Mouse (Mus musculus) liver, embryonic 13.5 days (tissue): ENCODE measurements around the gene Dnah6. TPM values are rescaled to one million over a fixed set of nuclear protein-coding genes. Genes with fewer than 3 reads are reported as not detected.

ENCODE experiments used
- ATAC-seq: fragments of 200-750 bp; cut with Nextera tagmentation; 2 replicates; pipeline ENCODE4 v1.8.0; 2017; ENCODE audit warnings: low read depth, mild to moderate bottlenecking, moderate number of reproducible peaks, moderate library complexity
- DNase-seq: peaks from one replicate; pipeline ENCODE4 v3.0.0; 2022
- H3K27ac ChIP-seq: fragments of 300-500 bp; sonication (generic); 2 replicates; pipeline ENCODE4 v1.5.1; 2015; ENCODE audit warnings: moderate library complexity, mild to moderate bottlenecking, inconsistent platforms
- H3K27me3 ChIP-seq: fragments of 300-500 bp; sonication (generic); 2 replicates; pipeline ENCODE4 v1.6.1; 2015; ENCODE audit warnings: mild to moderate bottlenecking, inconsistent platforms
- H3K36me3 ChIP-seq: fragments of 300-500 bp; sonication (generic); 2 replicates; pipeline ENCODE4 v1.6.1; 2015; ENCODE audit warnings: mild to moderate bottlenecking, inconsistent platforms
- H3K4me1 ChIP-seq: fragments of 300-500 bp; sonication (generic); replicated peaks from 2 replicates; pipeline ENCODE4 v1.6.1; 2015; ENCODE audit warnings: inconsistent platforms
- H3K4me2 ChIP-seq: fragments of 300-500 bp; sonication (generic); 2 replicates; pipeline ENCODE4 v1.6.1; 2015; ENCODE audit warnings: inconsistent platforms, mild to moderate bottlenecking, moderate library complexity
- H3K4me3 ChIP-seq: fragments of 300-500 bp; sonication (generic); replicated peaks from 2 replicates; pipeline ENCODE4 v1.5.1; 2015; ENCODE audit warnings: mild to moderate bottlenecking, inconsistent platforms
- H3K9ac ChIP-seq: fragments of 300-500 bp; sonication (generic); 2 replicates; pipeline ENCODE4 v1.6.1; 2015; ENCODE audit warnings: mild to moderate bottlenecking, inconsistent platforms
- H3K9me3 ChIP-seq: fragments of 300-500 bp; sonication (generic); replicated peaks from 2 replicates; pipeline ENCODE4 v1.6.1; 2016; ENCODE audit warnings: inconsistent platforms
- WGBS: fragments of 180-500 bp; shearing (Covaris S2); methylation state at CpG from one replicate; pipeline ENCODE4 v1.1.7; 2015; ENCODE audit not compliant: insufficient replicate concordance; 5-methylcytosine and 5-hydroxymethylcytosine counted together
- polyA plus RNA-seq: library from polyadenylated mRNA; unstranded; fragments of >200 nt; fragmentation: Nextera tagmentation; extraction: Ambion mirVana; gene quantifications from 2 replicates; pipeline ENCODE4 v1.2.1, GENCODE M21; 2015

The Dnah6 gene
- polyA plus RNA-seq, 1 experiment from 2014 or later: 0.01 TPM

DNA sequence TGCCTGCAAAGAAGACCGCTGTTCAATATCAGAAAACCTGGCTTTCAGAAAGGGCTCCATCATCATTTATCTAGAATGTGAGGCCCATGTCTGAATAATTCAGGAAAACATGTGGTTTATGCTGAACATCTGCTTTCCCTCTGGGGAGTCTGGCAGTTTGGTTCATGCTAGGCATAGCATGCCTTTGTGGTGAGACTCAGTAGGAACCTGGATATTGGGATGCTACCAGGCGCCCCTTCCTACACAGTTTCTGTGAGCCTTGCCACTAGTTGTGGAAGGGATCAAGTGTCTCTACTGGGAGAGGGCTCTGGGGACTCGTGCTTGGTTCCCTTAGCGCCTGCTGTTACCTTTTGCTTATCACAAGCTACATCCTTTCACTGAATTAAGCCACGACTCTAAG is 37.2 kb downstream of the Dnah6 start:
- H3K4me1 ChIP-seq: no peaks in the 10 kb centered on the region
- H3K27me3 ChIP-seq: no peaks in the 10 kb centered on the region
- H3K27ac ChIP-seq: no peak overlapping the region
- H3K4me2 ChIP-seq: no peak overlapping the region
- H3K36me3 ChIP-seq: no peaks in the 10 kb centered on the region
- WGBS: 54% methylated on average over 5 of the region's 5 CpGs
- DNase-seq: no peak
- H3K9me3 ChIP-seq: no peaks in the 10 kb centered on the region
- H3K9ac ChIP-seq: no peak overlapping the region
- no peak overlapping the region for H3K4me3 ChIP-seq
- ATAC-seq: no peak

DNA sequence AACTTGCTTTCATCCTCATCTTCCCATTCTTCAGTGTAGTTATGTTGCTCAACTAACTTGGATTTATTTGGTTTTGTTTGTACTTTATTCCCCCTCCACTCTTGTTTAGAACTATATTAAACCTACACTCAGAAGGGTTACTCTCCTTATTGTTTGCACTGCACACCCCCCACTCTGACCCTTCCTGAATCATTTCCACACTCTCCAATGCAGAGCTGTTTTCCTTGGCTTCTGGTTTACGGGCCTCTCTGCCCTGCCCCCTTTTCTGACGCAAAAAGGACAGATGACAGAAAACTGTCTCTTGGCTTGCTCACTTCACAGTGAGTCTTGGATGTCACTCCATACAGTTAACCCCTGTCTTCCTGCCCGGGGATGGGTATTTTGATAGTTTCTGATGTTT is 38.5 kb downstream of the Dnah6 start:
- Histone ChIP-seq H3K36me3 (no peaks in the 10 kb centered on the region), H3K9ac (no peak overlapping the region), H3K27ac (no peak overlapping the region), H3K4me2 (no peak overlapping the region), H3K4me3 (no peak overlapping the region), H3K4me1 (no peaks in the 10 kb centered on the region), H3K9me3 (no peaks in the 10 kb centered on the region), H3K27me3 (no peaks in the 10 kb centered on the region)
- DNase-seq: no peak
- no peak for ATAC-seq
- WGBS: 39% methylated on average over 3 of the region's 3 CpGs

DNA sequence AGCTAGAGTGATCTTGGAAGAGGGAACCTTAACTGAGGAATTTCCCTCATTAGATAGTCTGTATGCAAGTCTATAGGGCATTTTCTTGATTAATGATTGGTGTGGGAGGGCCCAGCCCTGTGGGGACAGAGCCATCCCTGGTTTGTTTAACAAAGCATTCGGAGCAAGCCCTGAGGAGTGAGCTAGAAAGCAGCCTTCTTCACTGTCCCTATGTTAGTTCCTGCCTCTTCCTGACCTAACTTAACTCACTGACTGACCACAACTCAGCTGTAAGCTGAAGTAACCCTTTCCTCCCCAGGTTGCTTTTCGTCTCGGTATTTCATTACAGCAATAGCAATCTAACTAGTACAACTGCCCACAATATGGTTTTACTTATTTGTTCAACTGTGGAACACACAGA is 39.0 kb downstream of the Dnah6 start:
- no peak overlapping the region for H3K9ac ChIP-seq
- no peaks in the 10 kb centered on the region for H3K27me3 ChIP-seq
- 13% methylated on average over 3 of the region's 3 CpGs for WGBS
- no peak overlapping the region for H3K27ac ChIP-seq
- H3K4me2 ChIP-seq: no peak overlapping the region
- H3K9me3 ChIP-seq: no peaks in the 10 kb centered on the region
- no peaks in the 10 kb centered on the region for H3K36me3 ChIP-seq
- no peak for ATAC-seq
- H3K4me1 ChIP-seq: no peaks in the 10 kb centered on the region
- DNase-seq: no peak
- no peak overlapping the region for H3K4me3 ChIP-seq

DNA sequence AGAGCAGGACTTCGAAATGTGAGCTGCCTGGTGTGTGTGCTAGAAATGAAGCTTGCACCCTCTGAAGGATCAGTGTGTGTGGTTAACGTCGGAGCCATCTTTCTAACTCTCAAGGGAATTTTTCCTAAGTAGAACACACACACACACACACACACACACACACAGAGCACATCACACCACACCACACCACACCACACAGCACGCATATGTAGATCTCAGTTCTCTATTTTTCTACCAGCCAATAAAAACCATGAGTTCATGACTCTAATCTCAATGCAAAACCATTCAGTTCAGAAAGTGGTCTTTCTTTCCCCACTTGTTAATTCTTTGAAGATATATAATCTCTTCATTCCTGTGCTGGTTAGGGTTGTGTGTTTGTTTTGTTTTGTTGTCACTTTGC is 39.4 kb downstream of the Dnah6 start:
- H3K4me2 ChIP-seq: no peak overlapping the region
- H3K27ac ChIP-seq: no peak overlapping the region
- H3K4me1 ChIP-seq: no peaks in the 10 kb centered on the region
- no peak overlapping the region for H3K4me3 ChIP-seq
- ATAC-seq (no peak), DNase-seq (no peak)
- no peaks in the 10 kb centered on the region for H3K9me3 ChIP-seq
- WGBS: 56% methylated on average over 4 of the region's 4 CpGs
- no peaks in the 10 kb centered on the region for H3K36me3 ChIP-seq
- no peaks in the 10 kb centered on the region for H3K27me3 ChIP-seq
- no peak overlapping the region for H3K9ac ChIP-seq

DNA sequence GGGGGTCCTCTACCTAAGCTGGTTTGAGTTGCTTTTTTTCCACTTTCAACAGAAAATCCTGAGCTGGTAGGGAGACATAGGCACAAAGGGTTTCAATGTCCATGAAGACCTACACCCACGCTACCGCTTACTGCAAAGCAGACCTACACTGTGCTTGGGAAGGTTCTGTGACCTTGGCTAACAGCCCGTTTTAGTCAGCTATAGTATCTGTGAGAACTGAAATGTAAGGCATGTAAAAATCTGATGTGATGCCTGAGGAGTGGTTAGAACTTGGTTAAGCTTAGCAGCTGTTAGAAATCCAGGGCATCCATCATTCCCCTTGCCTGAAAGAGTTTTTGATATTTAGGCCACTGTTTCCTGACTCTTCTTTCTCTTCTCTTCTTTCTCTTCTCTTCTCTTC is 46.3 kb downstream of the Dnah6 start:
- 67% methylated on average over 3 of the region's 3 CpGs for WGBS
- no peak for DNase-seq

DNA sequence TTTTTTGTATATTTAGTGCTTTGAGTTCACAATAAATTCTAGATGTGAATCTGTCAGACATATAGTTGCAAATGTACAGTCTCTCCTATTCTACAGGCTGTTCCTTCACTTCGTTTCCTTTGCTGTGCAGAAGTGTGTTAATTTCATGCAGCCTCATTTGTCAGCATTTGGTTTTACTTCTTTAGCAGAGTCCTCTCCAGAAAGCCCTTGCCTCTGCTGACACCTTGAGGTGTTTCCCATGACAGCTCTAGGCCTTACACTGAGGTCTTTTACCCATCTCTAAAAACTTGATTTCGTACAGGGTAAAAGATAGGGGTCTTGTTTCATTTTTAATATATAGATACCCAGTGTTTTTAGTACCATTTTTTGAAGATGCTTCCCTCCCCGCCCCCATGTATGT is 54.2 kb downstream of the Dnah6 start:
- Histone ChIP-seq H3K9me3 (no peaks in the 10 kb centered on the region), H3K4me2 (no peak overlapping the region), H3K9ac (no peak overlapping the region), H3K27me3 (no peaks in the 10 kb centered on the region), H3K4me3 (no peak overlapping the region), H3K27ac (no peak overlapping the region), H3K4me1 (no peaks in the 10 kb centered on the region), H3K36me3 (no peaks in the 10 kb centered on the region)
- 54% methylated on average over 3 of the region's 3 CpGs for WGBS
- no peak for DNase-seq
- no peak for ATAC-seq

More for the DNA sequence above, 46.3 kb downstream of the Dnah6 start:
- Histone ChIP-seq H3K27me3 (no peaks in the 10 kb centered on the region), H3K4me3 (no peak overlapping the region), H3K9me3 (no peaks in the 10 kb centered on the region), H3K36me3 (no peaks in the 10 kb centered on the region), H3K9ac (no peak overlapping the region), H3K4me1 (no peaks in the 10 kb centered on the region), H3K27ac (no peak overlapping the region), H3K4me2 (no peak overlapping the region)
- ATAC-seq: no peak

DNA sequence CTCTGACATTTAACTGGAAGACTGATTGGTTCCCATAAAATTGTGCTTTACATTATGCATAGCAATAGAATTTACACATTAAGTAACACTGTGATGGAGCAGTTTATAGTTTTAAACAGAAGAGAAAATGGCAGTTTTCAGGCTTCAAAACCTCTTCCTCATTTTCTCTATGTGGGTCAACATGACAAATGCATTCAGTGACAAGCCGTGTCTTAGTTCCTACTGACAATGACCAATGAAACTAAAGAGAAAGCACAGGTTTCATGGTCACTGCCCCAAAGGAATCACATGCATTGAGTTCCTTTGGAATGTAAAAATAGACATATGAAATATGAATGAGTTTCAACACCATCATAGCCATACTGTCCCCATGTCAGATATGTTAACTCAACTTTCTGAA is 58.5 kb downstream of the Dnah6 start:
- Histone ChIP-seq H3K27me3 (no peaks in the 10 kb centered on the region), H3K9ac (no peak overlapping the region), H3K4me3 (no peak overlapping the region), H3K4me2 (no peak overlapping the region), H3K36me3 (no peaks in the 10 kb centered on the region), H3K27ac (no peak overlapping the region), H3K4me1 (no peaks in the 10 kb centered on the region), H3K9me3 (no peaks in the 10 kb centered on the region)
- 36% methylated on average over 1 of the region's 1 CpGs for WGBS
- no peak for ATAC-seq
- DNase-seq: no peak

DNA sequence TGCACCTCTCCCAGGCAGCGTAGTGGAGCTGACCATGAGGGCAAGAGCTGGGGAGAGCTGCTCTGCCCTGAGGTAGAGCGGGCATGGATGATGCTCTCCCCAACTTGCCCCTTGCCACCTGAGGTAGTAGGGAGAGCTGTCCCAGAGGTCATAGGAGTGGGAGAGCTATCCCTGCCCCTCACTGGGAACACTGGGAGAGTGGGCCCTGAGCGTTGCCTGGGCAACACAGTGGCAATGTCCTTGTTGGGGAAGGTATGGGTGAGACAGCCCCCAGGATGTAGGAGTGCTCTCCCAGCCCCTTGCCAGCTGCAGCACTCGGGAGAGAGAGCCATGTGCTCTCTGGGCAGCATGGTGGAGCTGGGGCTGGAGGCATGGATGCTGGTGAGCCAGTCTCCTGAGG is 60.1 kb downstream of the Dnah6 start:
- Histone ChIP-seq H3K27me3 (no peaks in the 10 kb centered on the region), H3K9ac (no peak overlapping the region), H3K4me1 (no peaks in the 10 kb centered on the region), H3K4me3 (no peak overlapping the region), H3K9me3 (no peaks in the 10 kb centered on the region), H3K27ac (no peak overlapping the region), H3K4me2 (no peak overlapping the region), H3K36me3 (no peaks in the 10 kb centered on the region)
- 73% methylated on average over 4 of the region's 4 CpGs for WGBS
- no peak for DNase-seq
- ATAC-seq: no peak

DNA sequence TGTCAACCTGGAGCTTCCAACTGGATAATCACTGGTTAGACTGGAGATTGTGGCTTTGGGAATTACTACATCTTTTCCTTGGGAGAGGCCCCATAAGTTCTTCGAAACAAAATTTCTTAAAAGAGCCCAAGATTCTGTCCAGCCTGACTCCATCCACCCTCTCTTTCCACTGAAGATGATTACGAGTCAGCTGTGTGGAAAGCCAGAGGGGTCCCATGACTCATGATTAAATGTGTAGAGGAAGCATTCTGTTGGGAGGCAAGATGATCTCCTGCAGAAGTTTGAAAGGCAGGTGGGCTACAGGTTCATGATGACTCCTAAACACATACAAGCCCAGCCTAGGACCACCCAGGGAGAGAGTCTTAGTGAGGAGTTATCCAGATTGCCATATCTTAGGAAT is 66.0 kb downstream of the Dnah6 start:
- DNase-seq (no peak), ATAC-seq (no peak)
- no peak overlapping the region for H3K4me3 ChIP-seq
- no peak overlapping the region for H3K27ac ChIP-seq
- no peak overlapping the region for H3K9ac ChIP-seq
- H3K36me3 ChIP-seq: no peaks in the 10 kb centered on the region
- no peaks in the 10 kb centered on the region for H3K27me3 ChIP-seq
- H3K4me1 ChIP-seq: no peaks in the 10 kb centered on the region
- no peak overlapping the region for H3K4me2 ChIP-seq
- 63% methylated on average over 2 of the region's 2 CpGs for WGBS
- H3K9me3 ChIP-seq: no peaks in the 10 kb centered on the region

DNA sequence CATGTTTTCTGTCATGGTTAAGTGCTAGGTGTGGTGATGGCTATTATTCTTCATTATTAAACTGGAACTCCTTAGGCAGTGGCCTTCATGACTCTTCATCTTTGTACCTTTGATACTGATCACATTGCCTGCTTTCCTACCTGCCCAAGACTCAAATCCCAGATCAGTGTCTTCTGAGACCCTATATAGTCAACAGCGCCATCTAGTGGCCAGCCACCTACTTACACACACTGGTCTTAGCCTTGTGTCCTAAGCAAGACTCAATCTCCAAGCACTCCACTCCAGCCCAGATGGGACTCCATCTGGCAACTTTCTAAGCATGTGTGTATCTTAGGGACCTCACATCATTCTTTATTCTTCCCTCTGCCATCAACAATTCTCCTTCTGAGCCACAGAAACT is 67.8 kb downstream of the Dnah6 start:
- no peak overlapping the region for H3K27ac ChIP-seq
- WGBS: 0% methylated on average over 1 of the region's 1 CpGs
- no peak overlapping the region for H3K9ac ChIP-seq
- H3K9me3 ChIP-seq: no peaks in the 10 kb centered on the region
- H3K4me3 ChIP-seq: no peak overlapping the region
- H3K4me2 ChIP-seq: no peak overlapping the region
- no peaks in the 10 kb centered on the region for H3K36me3 ChIP-seq
- no peak for ATAC-seq
- H3K4me1 ChIP-seq: no peaks in the 10 kb centered on the region
- H3K27me3 ChIP-seq: no peaks in the 10 kb centered on the region
- peak; percentile 42 for DNase-seq

DNA sequence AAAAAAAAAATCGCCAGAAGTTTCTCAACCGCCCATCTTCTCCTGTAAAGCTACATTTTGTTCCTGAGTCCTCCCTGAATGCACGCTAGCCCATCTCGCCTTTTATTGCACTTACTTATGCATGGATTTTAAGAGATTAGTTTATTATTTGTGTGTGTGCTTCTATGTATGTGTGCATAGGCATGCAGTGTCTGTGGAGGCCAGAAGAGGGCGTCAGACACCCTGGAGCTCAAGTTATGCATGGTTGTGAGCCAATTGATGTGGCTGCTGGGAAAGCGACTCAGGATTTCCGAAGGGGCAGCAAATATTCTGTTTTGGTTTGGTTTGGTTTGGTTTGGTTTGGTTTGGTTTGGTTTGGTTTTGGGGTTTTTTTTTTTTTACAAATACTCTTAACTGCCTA is 78.0 kb downstream of the Dnah6 start:
- no peaks in the 10 kb centered on the region for H3K27me3 ChIP-seq
- no peak overlapping the region for H3K4me2 ChIP-seq
- no peak for ATAC-seq
- H3K4me1 ChIP-seq: no peaks in the 10 kb centered on the region
- H3K27ac ChIP-seq: no peak overlapping the region
- no peak for DNase-seq
- WGBS: 68% methylated on average over 7 of the region's 7 CpGs
- no peaks in the 10 kb centered on the region for H3K9me3 ChIP-seq
- no peak overlapping the region for H3K9ac ChIP-seq
- no peaks in the 10 kb centered on the region for H3K36me3 ChIP-seq
- H3K4me3 ChIP-seq: no peak overlapping the region

DNA sequence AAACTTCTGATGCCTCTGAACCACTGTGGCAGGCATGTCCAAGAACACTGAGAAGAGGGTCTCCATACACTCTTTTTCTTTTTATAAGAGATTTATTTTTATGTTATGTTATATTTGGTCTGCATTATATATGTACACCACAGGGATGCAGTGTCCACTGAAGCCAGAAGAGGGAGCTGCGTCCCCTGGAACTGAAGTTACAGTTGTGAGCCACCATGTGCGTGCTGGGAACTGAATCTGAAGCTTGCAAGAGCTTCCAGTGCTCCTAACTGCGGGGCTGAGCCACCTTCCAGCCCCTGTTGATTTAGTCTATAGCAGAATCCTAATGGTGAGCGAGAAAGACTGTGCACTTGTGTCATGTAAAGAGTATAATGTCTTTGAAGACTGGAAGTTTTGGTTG is 78.7 kb downstream of the Dnah6 start:
- no peaks in the 10 kb centered on the region for H3K4me1 ChIP-seq
- no peak for DNase-seq
- ATAC-seq: no peak
- no peaks in the 10 kb centered on the region for H3K36me3 ChIP-seq
- WGBS: 63% methylated on average over 4 of the region's 4 CpGs
- no peak overlapping the region for H3K9ac ChIP-seq
- H3K4me3 ChIP-seq: no peak overlapping the region
- H3K9me3 ChIP-seq: no peaks in the 10 kb centered on the region
- no peak overlapping the region for H3K27ac ChIP-seq
- no peak overlapping the region for H3K4me2 ChIP-seq
- H3K27me3 ChIP-seq: no peaks in the 10 kb centered on the region

DNA sequence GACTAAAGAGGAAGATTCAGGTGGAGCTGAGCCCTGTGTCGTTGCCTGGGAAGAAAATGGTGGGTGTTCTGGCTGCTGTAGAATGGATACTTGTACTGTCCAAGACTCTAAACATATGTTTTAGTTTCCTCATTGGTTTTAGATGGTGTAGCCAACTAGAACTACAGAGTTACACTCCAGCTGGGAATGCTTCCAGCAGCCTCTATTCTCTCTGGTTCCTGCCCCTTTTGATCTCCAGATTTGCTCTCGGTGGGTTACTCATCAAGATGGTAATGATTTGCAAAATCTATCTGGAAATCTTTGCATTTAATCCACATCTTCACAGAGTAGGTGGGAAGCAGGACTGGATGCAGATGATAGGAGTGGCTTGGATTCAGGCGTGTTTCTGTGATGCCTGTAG is 80.6 kb downstream of the Dnah6 start:
- Histone ChIP-seq H3K4me2 (no peak overlapping the region), H3K27me3 (no peaks in the 10 kb centered on the region), H3K9ac (no peak overlapping the region), H3K4me1 (no peaks in the 10 kb centered on the region), H3K36me3 (no peaks in the 10 kb centered on the region), H3K27ac (no peak overlapping the region), H3K4me3 (no peak overlapping the region), H3K9me3 (no peaks in the 10 kb centered on the region)
- no peak for ATAC-seq
- DNase-seq: no peak
- 63% methylated on average over 3 of the region's 3 CpGs for WGBS
